Mouse (Mus musculus) adrenal gland, postnatal 36 days (tissue): ENCODE data around the gene Adamts12. TPM values are rescaled to one million over a fixed set of nuclear protein-coding genes. Genes with fewer than 3 reads are reported as not detected.

Experiments used
- DNase-seq, 2 experiments: peaks; one replicate each; pipeline ENCODE4 v3.0.0; 2021; ENCODE audit warnings: mixed read lengths in 1 of 2
- long read RNA-seq, 2 experiments: library from polyadenylated mRNA; stranded (forward); transcript quantifications; one replicate each; pipeline ENCODE4 v2.0.0; 2021; ENCODE audit warnings: borderline sequencing depth in 2 of 2
- total RNA-seq, 2 experiments: library from RNA; stranded (reverse); gene quantifications; 2 replicates each; pipeline ENCODE4 v1.2.3; 2021

Adamts12 gene
- 1 to 10 TPM; 5.8 to 9.1 TPM for total RNA-seq
- long read RNA-seq, experiment 1 = 0 reads
- long read RNA-seq, experiment 2, partial matches to known transcripts = 1 of 1 reads
- long read RNA-seq, experiment 2, other reads (novel, unspliced or antisense) = 0 of 1 reads

DNA sequence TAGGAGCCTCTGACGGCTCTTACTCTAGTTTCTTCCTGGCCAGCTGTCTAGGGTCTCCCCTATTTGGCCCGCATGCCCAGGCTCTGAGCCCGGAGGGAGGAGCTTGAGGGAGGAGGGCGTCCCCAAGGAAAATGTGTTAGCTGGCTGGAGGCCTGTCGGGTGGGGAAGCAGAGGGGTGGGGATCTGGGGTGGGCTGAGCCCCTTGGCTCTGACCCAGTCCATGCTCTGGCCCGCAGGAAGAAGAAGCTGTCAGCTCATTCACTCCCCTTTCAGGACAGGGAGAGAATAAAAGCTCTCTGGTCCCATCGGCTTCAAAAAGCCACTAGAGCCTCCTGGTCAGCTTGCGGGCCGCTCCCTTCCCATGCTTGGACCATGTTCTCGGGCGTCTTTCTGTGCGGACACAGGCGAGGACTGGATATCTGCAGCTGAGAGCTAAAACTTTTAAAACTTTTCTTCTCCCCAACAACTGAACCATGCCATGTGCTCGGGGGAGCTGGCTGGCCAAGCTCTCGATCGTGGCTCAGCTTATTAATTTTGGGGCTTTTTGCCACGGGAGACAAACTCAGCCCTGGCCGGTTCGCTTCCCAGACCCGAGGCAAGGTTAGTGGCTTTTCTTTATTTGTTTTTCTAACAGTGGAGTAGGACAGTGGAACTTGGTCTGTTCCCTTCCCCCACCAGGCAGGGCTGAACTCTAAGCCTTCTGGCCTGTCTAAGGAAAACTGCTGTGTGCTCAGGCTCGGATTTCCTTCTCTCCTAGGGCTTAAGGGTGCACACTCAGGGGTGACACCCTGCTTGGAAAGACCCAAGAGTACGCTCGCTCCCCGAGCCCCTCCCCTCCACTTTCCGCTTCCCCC lies at the start of gene Adamts12:
Gene Adamts12 (plus strand): TSS at position 233 of the 854 bp plus-strand sequence.
- peak; percentile 39 to 75 for DNase-seq

DNA sequence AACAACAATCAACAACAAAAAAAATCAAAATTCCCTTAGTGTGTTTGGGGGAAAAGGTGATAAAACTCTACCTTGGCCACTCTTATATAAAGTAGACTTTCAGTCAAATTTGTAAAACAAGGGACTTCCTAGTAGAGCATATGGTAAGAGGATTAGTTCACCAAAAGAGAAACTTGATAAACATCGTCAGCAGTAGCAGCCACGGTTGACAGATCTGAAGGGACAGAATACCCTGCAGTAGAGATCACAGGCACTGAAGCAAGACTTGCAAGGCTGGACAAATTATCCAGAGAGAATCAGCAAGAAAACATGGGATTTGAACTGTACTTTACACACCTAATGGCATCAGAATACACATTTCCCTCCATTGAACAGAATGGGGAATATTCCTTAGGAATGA lies 49.7 kb upstream of the Adamts12 start:
- DNase-seq = no peak

DNA sequence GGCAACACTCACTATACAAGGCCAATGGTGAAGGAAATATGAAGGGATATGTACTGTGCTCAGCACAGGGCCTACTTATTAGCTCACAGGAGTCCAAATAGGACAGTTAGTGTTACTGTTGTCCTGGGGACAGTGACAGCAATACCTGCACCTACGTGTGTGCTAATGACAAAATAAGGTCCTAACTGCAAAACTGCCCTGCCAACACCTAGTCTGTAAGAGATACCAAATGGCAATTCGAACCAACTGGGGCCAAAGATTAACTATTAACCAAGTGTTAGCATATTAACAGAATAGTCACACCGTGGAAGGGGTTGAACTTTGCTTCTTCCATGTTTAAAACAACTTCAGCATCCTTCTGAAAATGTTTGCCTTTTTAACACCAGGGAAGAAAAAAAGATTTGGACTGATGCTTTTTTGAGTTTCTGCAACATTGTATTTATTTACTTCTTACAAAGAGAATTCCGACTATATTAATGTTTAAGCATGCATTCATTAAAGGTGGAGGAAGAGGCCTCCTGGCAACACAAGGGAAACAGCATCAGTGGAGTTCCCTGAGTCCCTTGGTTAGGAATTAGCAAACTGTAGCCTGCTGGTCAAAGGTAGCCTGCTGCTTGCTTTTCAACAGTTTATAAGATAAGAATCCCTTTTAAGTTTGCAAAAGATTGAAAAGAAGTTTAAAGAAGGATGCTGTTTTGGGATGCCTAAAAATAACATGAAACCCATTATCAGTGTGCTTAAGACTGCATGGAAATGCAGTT lies 37.6 kb upstream of the Adamts12 start:
- no peak for DNase-seq

DNA sequence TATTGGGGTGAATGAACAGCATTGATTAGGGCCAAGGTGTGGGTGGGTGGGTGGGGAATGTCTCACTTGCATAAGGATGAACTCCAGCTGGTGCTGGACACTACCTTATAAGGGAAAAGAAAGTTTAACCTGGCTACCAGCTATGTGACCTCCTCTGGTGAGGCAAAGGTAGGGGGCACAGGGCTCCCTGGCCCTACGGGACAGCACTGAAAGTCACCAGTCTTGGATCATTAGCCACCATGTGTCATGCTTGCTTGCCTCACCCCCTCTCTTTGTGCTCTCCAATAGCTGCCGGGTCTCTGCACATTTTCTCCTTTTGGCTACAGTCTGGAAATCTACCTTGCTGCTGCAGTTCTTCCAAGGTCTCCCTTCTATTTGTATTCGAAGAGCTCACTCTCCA lies 34.4 kb upstream of the Adamts12 start:
- DNase-seq = no peak

DNA sequence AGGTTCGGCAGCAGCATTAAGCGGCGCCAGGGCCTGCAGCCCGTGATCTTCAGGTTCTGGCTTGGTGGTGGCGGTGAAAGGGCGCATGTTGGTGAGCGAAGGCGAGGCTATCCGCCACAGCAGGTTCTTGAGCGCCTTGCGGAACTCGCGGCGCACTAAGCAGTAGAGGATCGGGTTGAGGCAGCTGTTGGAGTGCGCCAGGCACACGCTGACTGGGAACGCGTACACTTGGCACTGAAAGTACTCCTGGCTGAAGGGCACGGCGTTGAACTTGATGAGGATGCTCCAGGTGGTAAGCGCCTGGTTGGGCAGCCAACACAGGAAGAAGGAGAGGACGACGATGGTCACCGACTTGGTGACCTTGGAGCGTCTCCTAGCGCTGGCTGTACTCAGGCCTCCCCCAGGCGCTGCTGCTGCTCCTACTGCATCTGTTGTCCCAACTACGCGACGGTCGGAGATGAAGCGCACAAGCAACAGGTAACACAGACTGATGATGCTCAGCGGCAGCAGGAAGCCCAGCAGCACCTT lies 28.6 kb upstream of the Adamts12 start:
- no peak for DNase-seq

DNA sequence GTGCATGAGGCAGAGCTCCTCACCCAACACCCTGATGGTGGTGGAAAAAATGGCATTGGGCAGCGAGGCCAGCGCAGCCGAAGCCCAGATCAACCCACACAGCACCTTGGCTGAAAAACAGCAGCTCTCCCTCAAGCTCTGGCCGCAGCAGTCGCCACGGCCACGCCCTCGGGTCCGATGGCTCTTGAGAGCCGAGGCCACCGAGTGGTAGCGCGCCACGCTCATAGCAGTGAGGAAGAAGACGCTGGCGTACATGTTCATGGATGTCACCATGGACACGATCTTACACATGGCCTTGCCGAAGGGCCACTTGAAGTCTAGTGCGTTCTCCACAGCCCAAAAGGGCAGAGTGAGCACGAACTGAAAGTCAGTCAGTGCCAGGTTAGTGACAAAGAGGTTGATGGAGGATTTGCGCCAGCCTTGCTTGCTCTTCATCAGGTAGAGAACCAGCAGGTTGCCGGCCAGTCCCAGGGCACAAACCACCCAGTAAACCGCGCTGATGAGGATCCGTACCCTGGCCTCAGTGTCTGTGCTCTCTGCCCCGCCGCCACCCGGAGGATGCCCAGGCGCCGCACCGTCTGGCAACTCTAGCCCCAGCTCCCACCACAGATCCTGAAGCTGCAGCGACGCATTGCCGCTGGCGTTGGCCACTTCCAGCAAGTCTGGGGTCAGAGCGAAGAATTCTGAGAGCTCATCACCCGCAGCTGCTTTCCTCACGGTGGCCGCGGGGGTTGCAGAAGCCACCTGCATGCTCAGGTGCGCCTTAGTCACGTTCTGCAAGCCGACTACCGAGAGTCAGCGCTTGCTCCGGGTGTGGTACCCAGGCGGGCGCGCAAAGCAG lies 27.8 kb upstream of the Adamts12 start:
- DNase-seq = no peak

DNA sequence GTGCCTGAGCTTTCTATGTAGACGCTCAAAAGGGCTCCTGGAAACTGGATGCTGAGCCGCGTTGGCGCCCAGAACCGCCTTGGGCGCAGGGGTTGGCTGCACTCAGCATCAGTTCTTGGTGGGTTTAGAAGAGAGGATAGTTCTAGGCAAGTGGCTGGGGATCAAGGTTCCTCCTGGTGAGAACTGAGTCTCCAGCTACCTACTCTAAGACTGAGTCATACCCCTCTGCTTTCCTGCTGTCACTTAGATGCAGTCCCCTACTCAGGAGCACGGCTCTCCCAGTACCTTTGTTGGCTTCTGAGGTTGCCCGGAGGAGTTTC lies 27.3 kb upstream of the Adamts12 start:
- DNase-seq = no peak

DNA sequence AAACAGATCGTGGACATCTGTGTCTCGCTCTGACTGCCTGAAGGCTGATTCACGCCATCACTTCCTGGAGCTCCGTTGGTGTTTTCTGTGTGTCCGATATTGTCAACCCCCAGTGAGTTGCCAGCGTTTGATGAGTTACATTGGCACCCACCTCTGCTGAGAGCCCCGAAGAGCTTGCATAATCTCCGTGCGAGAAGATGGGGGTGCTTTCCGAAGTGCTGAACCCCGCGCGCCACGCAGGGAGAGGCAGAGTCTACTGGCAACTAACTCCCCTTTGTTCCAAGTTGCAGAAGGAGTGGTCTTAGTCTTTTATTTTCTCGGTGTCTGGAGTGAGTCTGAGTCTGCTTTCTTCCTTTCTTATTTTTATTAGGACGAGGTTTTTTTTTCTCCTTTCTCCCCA lies 26.9 kb upstream of the Adamts12 start, which contains the start of gene Rxfp3:
Gene Rxfp3 (minus strand): TSS at position 281 of the 400 bp plus-strand sequence.
- no peak for DNase-seq

DNA sequence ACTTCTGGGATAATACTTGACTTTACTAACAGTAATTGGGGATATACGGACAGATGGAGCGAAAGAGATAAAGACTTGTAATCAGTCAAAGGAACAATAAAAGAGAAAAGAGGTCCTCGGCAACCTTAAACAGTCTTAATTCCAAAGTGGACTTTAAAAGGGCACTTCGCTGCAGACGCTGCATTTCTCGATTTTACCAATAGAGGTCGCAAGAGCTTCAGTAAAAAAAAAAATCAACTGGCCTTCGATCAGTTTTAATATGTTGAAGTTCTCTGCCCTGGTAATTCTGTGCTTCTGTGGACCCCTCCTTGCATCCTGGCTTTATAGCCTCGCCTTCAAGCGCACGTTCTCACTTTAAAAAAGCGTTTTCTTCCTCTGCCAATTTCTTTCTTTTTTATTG lies 26.1 kb upstream of the Adamts12 start:
- DNase-seq = peak; percentile 7 to 26

DNA sequence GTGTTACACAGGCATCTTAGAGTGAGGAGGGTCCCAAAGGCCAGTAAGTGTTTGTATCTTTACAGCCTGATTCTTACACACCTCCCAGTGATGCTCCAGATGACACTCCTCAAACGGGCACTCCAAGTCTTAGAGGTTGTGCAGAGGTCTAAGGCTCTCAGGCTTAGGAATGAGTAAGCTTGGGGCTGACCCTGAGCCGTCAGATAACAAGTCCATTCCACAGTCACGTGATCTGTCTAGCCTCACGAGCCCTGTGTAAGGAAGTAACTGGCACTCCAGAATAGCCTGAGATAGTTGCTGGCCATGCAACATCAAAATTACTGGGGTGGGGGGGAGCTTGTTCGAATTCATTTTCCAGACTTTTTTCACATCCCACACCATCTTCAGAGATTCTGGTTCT lies 24.5 kb upstream of the Adamts12 start:
- DNase-seq = peak in 1 of 2 experiments; percentile 6

DNA sequence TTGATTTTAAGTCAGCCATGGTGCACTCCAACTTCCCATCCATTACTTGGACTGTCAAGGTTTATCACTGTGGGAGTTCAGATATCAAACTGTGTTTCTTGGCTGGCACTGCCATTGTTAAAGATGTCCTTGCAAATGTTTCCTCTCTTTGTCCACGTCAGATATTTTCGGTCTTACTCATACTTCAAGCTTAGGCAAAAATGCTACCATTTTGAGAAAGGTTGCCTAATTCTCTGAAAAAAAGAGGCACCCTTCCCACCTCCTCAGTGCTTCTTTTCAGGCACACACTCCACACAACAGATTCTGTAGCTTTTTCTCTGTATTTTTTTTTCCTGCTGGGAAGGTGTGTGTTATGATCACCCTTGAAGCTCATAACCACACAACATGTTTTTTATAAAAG lies 23.4 kb upstream of the Adamts12 start:
- DNase-seq = no peak

DNA sequence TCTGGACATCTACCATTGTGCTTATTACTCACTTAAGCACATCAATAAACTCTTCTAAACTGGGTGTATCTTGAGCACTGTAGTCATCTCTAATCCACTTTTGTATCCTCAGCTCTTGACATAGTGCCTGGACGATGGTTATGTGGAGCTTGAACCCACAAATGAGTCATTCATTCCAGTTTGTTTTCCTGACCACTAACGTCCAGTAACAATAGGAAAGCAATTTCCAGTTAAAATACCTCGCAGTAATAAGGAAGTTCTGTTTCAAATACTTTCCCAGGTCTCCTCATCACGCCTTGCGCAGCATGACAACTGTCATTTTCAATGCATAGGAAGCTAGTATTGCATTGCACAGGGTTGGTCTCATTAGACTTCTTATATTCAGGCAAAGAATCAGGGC lies 21.8 kb upstream of the Adamts12 start:
- no peak for DNase-seq

DNA sequence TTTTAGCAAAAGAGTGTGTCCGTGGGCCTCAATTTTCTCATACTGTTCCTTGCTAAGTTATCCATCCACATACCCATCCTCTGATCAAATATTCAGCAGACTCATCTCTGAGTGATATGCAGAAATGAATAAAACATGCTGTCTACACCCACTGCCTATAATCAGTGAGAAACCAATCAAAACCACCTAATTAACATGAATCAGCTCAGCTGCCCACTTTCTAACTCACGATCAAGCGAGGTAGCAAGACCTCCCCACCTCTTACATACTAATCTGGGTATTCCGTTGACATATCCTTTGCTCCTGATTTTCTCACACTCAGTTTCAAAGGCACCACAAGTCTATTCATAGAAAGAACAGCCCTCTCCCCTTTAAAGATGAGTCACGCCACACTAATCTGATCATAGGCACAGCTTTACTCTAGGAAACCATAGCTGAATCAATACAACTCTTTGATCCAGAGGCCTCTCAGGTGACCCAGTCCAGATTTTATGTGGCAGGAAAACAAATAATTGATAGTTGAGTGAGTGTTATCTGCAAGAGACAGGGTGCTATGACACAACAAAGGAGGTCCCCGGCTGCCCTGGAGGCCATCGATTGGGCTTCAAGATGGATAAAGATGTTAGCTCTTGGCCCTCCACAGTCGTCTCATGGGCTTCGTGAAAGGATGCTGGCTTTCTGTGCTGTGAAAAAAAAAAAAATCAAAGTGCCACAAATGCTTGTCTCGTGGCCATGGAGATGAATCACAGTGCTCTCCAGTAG lies 10.7 kb upstream of the Adamts12 start:
- no peak for DNase-seq

DNA sequence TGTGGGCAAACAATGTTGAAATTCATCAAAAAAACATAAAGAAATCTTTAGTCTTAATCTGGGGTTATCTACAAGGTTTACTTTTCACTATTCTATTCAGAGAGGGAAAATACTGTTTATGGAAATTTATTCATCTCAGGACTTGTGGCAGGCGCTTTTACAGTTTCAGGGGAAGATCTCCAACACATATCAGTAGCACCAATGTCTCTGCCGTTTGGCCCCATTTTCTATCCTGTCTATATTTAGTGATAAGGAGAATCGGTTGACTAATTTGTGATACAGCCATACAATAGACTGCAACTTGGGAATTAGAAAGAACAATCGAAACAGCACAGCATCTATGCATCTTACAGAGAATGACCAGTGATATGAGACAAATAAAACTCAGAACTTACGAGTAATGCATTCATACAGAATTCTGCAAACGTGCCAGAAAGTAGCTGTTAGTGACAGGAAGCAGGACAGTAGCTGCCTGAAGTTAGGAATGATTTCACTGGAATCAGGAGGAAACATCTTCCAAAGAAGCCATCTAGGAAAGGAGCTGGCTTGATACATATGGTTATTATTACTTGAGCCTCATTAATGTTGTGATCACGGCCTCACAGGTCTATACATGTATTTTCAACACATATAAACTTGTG lies 10.0 kb upstream of the Adamts12 start:
- DNase-seq = no peak

DNA sequence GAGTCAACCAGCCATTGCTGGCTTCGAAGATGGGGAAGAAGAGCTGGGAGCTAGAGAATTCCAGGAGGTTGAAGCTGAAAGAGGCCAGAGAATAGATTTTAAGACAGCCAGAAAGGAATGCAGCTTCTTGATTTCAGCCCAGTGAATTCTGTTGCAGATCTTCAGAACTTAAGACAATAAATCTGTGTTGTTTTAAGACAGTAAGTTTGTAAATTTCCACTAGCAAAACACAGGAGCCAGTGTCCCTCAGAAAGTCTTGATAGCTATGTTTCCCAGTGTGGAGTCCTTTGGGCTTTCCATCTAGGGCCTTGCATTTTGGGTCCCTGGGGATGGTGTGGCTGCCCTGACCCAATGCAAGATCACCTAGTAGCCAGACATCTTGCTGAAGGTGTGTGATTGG lies 1.7 kb upstream of the Adamts12 start:
- DNase-seq = no peak

DNA sequence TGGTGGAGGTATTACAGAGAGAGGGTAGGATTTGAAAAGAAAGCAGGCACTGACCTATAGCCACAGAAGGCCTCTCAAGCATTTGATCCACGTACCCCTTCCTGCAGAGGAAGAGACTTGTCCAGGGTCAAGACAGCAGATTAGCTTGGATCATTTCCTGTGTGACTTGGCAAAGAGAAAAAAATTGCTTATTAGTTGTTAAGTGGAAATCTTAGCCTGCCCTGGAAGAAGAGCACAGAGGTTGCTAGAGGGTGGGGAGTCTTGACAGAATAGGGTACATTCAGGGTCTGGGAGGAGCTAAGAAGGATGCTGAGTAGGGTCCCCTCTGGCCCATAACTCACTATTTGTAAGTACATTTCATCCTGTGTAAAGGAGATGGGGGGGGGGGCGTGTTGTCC lies 431 bp upstream of the Adamts12 start:
- no peak for DNase-seq

DNA sequence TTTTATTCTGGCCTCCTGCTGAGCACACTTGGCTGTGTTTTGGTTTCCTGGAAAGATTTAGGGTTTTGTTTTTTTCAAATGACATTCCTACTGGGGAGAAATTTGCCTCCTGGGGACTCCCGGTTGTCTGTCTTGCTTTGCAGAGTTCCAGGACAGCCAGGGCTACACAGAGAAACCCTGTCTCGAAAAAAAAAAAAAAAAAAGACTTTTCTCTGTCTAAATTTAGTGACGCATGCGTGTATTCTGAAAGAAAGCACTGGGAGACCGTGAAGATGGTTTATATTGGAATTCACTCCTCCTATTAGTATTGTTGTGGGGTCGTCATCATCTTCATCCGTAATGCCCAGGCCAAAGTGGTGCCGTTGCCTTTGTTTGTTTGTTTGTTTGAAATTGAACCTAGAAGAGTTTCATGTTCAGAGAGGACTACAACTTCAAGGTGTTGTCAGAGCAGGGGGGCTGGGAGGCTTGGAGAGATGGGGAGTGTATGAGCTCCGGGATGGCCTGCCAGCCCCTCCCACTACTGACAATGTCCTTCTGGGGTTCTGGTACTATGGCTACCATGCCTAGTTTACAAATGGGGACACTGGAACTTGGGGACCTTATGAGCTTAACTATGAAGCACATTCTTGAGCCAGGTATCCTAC lies 1.1 kb downstream of the Adamts12 start:
- peak in 1 of 2 experiments; percentile 7 for DNase-seq

DNA sequence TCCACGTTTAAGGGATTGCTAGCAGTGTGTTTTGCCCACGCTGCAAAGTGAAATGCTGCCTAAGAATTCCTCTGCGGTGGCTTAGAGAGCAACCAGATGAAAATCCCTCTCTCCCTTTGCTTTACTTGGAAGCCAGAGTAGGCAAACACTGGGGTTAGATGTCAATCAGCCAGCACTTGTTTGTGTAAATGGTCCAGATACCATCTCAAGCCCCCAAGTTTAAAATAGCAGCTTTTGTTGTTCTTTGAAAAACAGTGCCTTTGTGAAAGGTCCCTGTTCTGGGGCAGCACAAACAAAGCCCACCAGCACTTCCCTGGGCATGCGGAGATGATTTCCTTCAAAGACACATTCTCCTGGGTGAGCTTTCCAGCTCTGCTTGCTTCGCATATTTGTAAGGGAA lies 1.7 kb downstream of the Adamts12 start:
- DNase-seq = no peak

DNA sequence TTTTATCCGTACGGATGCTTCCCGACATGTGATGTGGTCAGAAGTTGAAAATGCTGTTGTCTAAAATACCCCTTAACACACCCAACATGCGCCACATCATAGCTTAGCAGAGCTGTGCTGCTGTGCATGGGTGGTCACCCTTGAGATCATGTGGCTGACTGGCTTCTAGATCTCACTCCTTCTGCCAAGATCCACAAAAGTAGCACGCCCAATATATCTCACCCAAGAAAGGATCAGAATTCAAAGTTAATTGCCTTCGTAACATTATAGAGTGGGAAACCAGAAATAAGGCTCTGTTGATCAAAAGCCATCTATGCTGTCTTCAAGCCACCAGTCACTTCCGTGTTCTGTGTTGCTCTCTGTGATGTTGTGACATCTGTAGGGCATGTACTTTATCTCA lies 3.3 kb downstream of the Adamts12 start:
- DNase-seq = no peak

DNA sequence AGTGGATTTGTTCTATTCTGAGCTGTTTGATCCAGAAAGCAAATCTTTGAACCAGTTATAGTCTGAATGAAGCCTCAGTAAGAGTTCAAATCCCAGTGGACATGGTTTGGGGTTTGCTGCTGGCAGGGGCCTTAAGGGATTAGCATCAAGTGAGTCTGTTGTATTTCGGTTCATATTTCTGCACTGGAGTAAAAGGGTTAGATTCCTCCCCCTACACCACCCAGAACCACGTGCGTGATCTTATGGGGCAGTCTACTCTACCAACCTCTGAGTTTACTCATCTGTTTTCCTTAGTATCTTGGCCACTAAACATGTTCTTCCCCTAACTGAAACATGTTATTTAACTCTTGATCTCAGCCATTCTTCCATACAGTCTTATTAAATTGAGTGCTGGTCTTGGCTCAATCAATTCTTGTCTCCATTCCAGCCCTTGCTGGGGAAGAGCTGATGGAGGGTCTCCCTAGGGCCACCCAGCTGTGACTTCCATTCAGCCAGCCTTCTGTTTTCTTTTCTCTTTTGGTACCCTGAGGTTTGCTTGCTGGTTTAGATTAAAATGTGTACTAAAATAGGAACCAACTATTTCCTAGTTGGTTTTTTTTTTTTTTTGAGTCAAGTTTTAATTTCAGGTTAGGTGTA lies 11.3 kb downstream of the Adamts12 start:
- DNase-seq = no peak
